Mouse (Mus musculus): ENCODE measurements around the gene Agap1. TPM values are rescaled to one million over a fixed set of nuclear protein-coding genes. Genes with fewer than 3 reads are reported as not detected.

Gene Agap1
- polyA plus RNA-seq, 1 experiment from 2014 or later: 17.9 TPM

GRCm38 (mm10) chr1:89688914-89689313, 234.3 kb downstream of the Agap1 start:
- Histone ChIP-seq H3K27ac (ENCODE audit: low read depth) (no peak overlapping the region), H3K9me3 (ENCODE audit: control insufficient read depth, low read length) (no peaks in the 10 kb centered on the region), H3K4me1 (replicated peaks; ENCODE audit: control insufficient read depth, insufficient read depth, low read length) (peaks cover 4% of the 10 kb centered on the region; the same call in 1 of the 2 replicates), H3K27me3 (replicated peaks; ENCODE audit: control insufficient read depth, insufficient read depth, low read length) (no peaks in the 10 kb centered on the region), H3K4me2 (ENCODE audit: low read length) (no peak overlapping the region), H3K4me3 (ENCODE audit: low read depth, low read length) (no peak overlapping the region), H3K9ac (ENCODE audit: low read length) (no peak overlapping the region), H3K36me3 (ENCODE audit: control insufficient read depth, insufficient read depth, low read length) (peaks cover 14% of the 10 kb centered on the region; the same call in 1 of the 2 replicates)
- WGBS: 81% methylated on average over 10 of the region's 10 CpGs
- no peak for ATAC-seq (replicated peaks; ENCODE audit: low FRiP score, low TSS enrichment, low read depth)
- no peak for DNase-seq (ENCODE audit: low spot score)

GRCm38 (mm10) chr1:89689544-89690212, 235.1 kb downstream of the Agap1 start:
- Histone ChIP-seq H3K9ac (ENCODE audit: low read length) (no peak overlapping the region), H3K9me3 (ENCODE audit: control insufficient read depth, low read length) (no peaks in the 10 kb centered on the region), H3K27me3 (replicated peaks; ENCODE audit: control insufficient read depth, insufficient read depth, low read length) (no peaks in the 10 kb centered on the region), H3K4me3 (ENCODE audit: low read depth, low read length) (no peak overlapping the region), H3K36me3 (ENCODE audit: control insufficient read depth, insufficient read depth, low read length) (peaks cover 14% of the 10 kb centered on the region; the same call in 1 of the 2 replicates), H3K4me1 (replicated peaks; ENCODE audit: control insufficient read depth, insufficient read depth, low read length) (peaks cover 4% of the 10 kb centered on the region; the same call in 1 of the 2 replicates), H3K27ac (ENCODE audit: low read depth) (no peak overlapping the region), H3K4me2 (ENCODE audit: low read length) (no peak overlapping the region)
- no peak for DNase-seq (ENCODE audit: low spot score)
- ATAC-seq (replicated peaks; ENCODE audit: low FRiP score, low TSS enrichment, low read depth): no peak
- WGBS: 86% methylated on average over 22 of the region's 22 CpGs

- Histone ChIP-seq H3K4me1 (replicated peaks; ENCODE audit: control insufficient read depth, insufficient read depth, low read length) (peaks cover 4% of the 10 kb centered on the region; the same call in 1 of the 2 replicates), H3K27ac (ENCODE audit: low read depth) (no peak overlapping the region), H3K9ac (ENCODE audit: low read length) (no peak overlapping the region), H3K4me2 (ENCODE audit: low read length) (no peak overlapping the region), H3K36me3 (ENCODE audit: control insufficient read depth, insufficient read depth, low read length) (peaks cover 6% of the 10 kb centered on the region; the same call in 1 of the 2 replicates), H3K4me3 (ENCODE audit: low read depth, low read length) (no peak overlapping the region), H3K27me3 (replicated peaks; ENCODE audit: control insufficient read depth, insufficient read depth, low read length) (no peaks in the 10 kb centered on the region), H3K9me3 (ENCODE audit: control insufficient read depth, low read length) (no peaks in the 10 kb centered on the region)
- DNase-seq (ENCODE audit: low spot score) (no peak), ATAC-seq (replicated peaks; ENCODE audit: low FRiP score, low TSS enrichment, low read depth) (no peak)
- WGBS: 30% methylated on average over 1 of the region's 1 CpGs
These were observed 236.5 kb downstream of the Agap1 start for GRCm38 (mm10) chr1:89691096-89691495.

- WGBS: 86% methylated on average over 12 of the region's 12 CpGs
- no peak for DNase-seq (ENCODE audit: low spot score)
- H3K4me3 ChIP-seq (ENCODE audit: low read depth, low read length): no peak overlapping the region
These were observed 237.8 kb downstream of the Agap1 start for GRCm38 (mm10) chr1:89692420-89692819.

GRCm38 (mm10) chr1:89694916-89695315, 240.3 kb downstream of the Agap1 start:
- Histone ChIP-seq H3K9me3 (ENCODE audit: control insufficient read depth, low read length) (no peaks in the 10 kb centered on the region), H3K4me3 (ENCODE audit: low read depth, low read length) (no peak overlapping the region), H3K4me2 (ENCODE audit: low read length) (no peak overlapping the region), H3K9ac (ENCODE audit: low read length) (no peak overlapping the region), H3K27ac (ENCODE audit: low read depth) (no peak overlapping the region), H3K4me1 (replicated peaks; ENCODE audit: control insufficient read depth, insufficient read depth, low read length) (peaks cover 4% of the 10 kb centered on the region; the same call in 1 of the 2 replicates), H3K36me3 (ENCODE audit: control insufficient read depth, insufficient read depth, low read length) (no peaks in the 10 kb centered on the region), H3K27me3 (replicated peaks; ENCODE audit: control insufficient read depth, insufficient read depth, low read length) (no peaks in the 10 kb centered on the region)
- 87% methylated on average over 5 of the region's 5 CpGs for WGBS
- DNase-seq (ENCODE audit: low spot score) (no peak), ATAC-seq (replicated peaks; ENCODE audit: low FRiP score, low TSS enrichment, low read depth) (no peak)

More at GRCm38 (mm10) chr1:89692420-89692819, 237.8 kb downstream of the Agap1 start:
- no peak overlapping the region for H3K4me2 ChIP-seq (ENCODE audit: low read length)
- ATAC-seq (replicated peaks; ENCODE audit: low FRiP score, low TSS enrichment, low read depth): no peak
- H3K4me1 ChIP-seq (replicated peaks; ENCODE audit: control insufficient read depth, insufficient read depth, low read length): peaks cover 4% of the 10 kb centered on the region; the same call in 1 of the 2 replicates
- no peaks in the 10 kb centered on the region for H3K9me3 ChIP-seq (ENCODE audit: control insufficient read depth, low read length)
- H3K27ac ChIP-seq (ENCODE audit: low read depth): no peak overlapping the region
- no peaks in the 10 kb centered on the region for H3K27me3 ChIP-seq (replicated peaks; ENCODE audit: control insufficient read depth, insufficient read depth, low read length)
- 0 out of 2 replicates have a peak, but pooled peaks cover 5% of the 10 kb centered on the region for H3K36me3 ChIP-seq (ENCODE audit: control insufficient read depth, insufficient read depth, low read length)
- no peak overlapping the region for H3K9ac ChIP-seq (ENCODE audit: low read length)

GRCm38 (mm10) chr1:89697241-89697640, 242.6 kb downstream of the Agap1 start:
- H3K9ac ChIP-seq (ENCODE audit: low read length): no peak overlapping the region
- 93% methylated on average over 2 of the region's 2 CpGs for WGBS
- no peaks in the 10 kb centered on the region for H3K9me3 ChIP-seq (ENCODE audit: control insufficient read depth, low read length)
- H3K4me1 ChIP-seq (replicated peaks; ENCODE audit: control insufficient read depth, insufficient read depth, low read length): no peaks in the 10 kb centered on the region
- no peak overlapping the region for H3K4me2 ChIP-seq (ENCODE audit: low read length)
- H3K27ac ChIP-seq (ENCODE audit: low read depth): no peak overlapping the region
- no peaks in the 10 kb centered on the region for H3K36me3 ChIP-seq (ENCODE audit: control insufficient read depth, insufficient read depth, low read length)
- ATAC-seq (replicated peaks; ENCODE audit: low FRiP score, low TSS enrichment, low read depth) (no peak), DNase-seq (ENCODE audit: low spot score) (no peak)
- H3K4me3 ChIP-seq (ENCODE audit: low read depth, low read length): no peak overlapping the region
- H3K27me3 ChIP-seq (replicated peaks; ENCODE audit: control insufficient read depth, insufficient read depth, low read length): no peaks in the 10 kb centered on the region

GRCm38 (mm10) chr1:89700166-89700565, 245.6 kb downstream of the Agap1 start:
- no peaks in the 10 kb centered on the region for H3K9me3 ChIP-seq (ENCODE audit: control insufficient read depth, low read length)
- ATAC-seq (replicated peaks; ENCODE audit: low FRiP score, low TSS enrichment, low read depth) (no peak), DNase-seq (ENCODE audit: low spot score) (no peak)
- H3K4me1 ChIP-seq (replicated peaks; ENCODE audit: control insufficient read depth, insufficient read depth, low read length): no peaks in the 10 kb centered on the region
- no peaks in the 10 kb centered on the region for H3K27me3 ChIP-seq (replicated peaks; ENCODE audit: control insufficient read depth, insufficient read depth, low read length)
- 91% methylated on average over 9 of the region's 9 CpGs for WGBS
- H3K4me2 ChIP-seq (ENCODE audit: low read length): no peak overlapping the region
- H3K36me3 ChIP-seq (ENCODE audit: control insufficient read depth, insufficient read depth, low read length): no peaks in the 10 kb centered on the region
- H3K4me3 ChIP-seq (ENCODE audit: low read depth, low read length): no peak overlapping the region
- no peak overlapping the region for H3K9ac ChIP-seq (ENCODE audit: low read length)
- no peak overlapping the region for H3K27ac ChIP-seq (ENCODE audit: low read depth)

- H3K4me1 ChIP-seq (replicated peaks; ENCODE audit: control insufficient read depth, insufficient read depth, low read length): no peaks in the 10 kb centered on the region
- no peaks in the 10 kb centered on the region for H3K9me3 ChIP-seq (ENCODE audit: control insufficient read depth, low read length)
- no peak overlapping the region for H3K4me2 ChIP-seq (ENCODE audit: low read length)
- H3K9ac ChIP-seq (ENCODE audit: low read length): no peak overlapping the region
- 87% methylated on average over 5 of the region's 5 CpGs for WGBS
- no peak overlapping the region for H3K4me3 ChIP-seq (ENCODE audit: low read depth, low read length)
- no peak overlapping the region for H3K27ac ChIP-seq (ENCODE audit: low read depth)
- DNase-seq (ENCODE audit: low spot score) (no peak), ATAC-seq (replicated peaks; ENCODE audit: low FRiP score, low TSS enrichment, low read depth) (no peak)
- H3K36me3 ChIP-seq (ENCODE audit: control insufficient read depth, insufficient read depth, low read length): peaks cover 4% of the 10 kb centered on the region; the same call in 1 of the 2 replicates
- H3K27me3 ChIP-seq (replicated peaks; ENCODE audit: control insufficient read depth, insufficient read depth, low read length): no peaks in the 10 kb centered on the region
These were observed 246.6 kb downstream of the Agap1 start for GRCm38 (mm10) chr1:89701162-89701730.

Measured in intestine, embryonic 14.5 days (tissue).